Mouse (Mus musculus) intestine, embryonic 15.5 days (tissue): ENCODE measurements around the gene Lsm12. TPM values are rescaled to one million over a fixed set of nuclear protein-coding genes. Genes with fewer than 3 reads are reported as not detected.
A peak's percentile ranks its signal among the peaks of the same experiment; 100 is the strongest.

Source experiments
- ATAC-seq: fragments of 200-750 bp; cut with Nextera tagmentation; 2 replicates; pipeline ENCODE4 v1.8.0; 2017; ENCODE audit warnings: moderate TSS enrichment, moderate library complexity
- H3K27ac ChIP-seq: fragments of 300-500 bp; sonication (generic); 2 replicates; pipeline ENCODE4 v1.5.1; 2015; ENCODE audit warnings: mild to moderate bottlenecking, inconsistent platforms
- H3K27me3 ChIP-seq: fragments of 300-500 bp; sonication (generic); replicated peaks from 2 replicates; pipeline ENCODE4 v1.6.1; 2015; ENCODE audit warnings: inconsistent platforms
- H3K36me3 ChIP-seq: fragments of 300-500 bp; sonication (generic); 2 replicates; pipeline ENCODE4 v1.6.1; 2015; ENCODE audit warnings: inconsistent platforms
- H3K4me1 ChIP-seq: fragments of 300-500 bp; sonication (generic); replicated peaks from 2 replicates; pipeline ENCODE4 v1.6.1; 2015; ENCODE audit warnings: inconsistent platforms
- H3K4me2 ChIP-seq: fragments of 300-500 bp; sonication (generic); replicated peaks from 2 replicates; pipeline ENCODE4 v1.6.1; 2015; ENCODE audit warnings: mild to moderate bottlenecking, inconsistent platforms
- H3K4me3 ChIP-seq: fragments of 300-500 bp; sonication (generic); replicated peaks from 2 replicates; pipeline ENCODE4 v1.5.1; 2015; ENCODE audit warnings: inconsistent platforms
- H3K9ac ChIP-seq: fragments of 300-500 bp; sonication (generic); 2 replicates; pipeline ENCODE4 v1.6.1; 2015; ENCODE audit warnings: inconsistent platforms
- H3K9me3 ChIP-seq: fragments of 300-500 bp; sonication (generic); 2 replicates; pipeline ENCODE4 v1.6.1; 2016; ENCODE audit warnings: inconsistent platforms
- WGBS: fragments of 180-500 bp; shearing (Covaris S2); methylation state at CpG from one replicate; pipeline ENCODE4 v1.1.7; 2015; 5-methylcytosine and 5-hydroxymethylcytosine counted together
- polyA plus RNA-seq: library from polyadenylated mRNA; unstranded; fragments of >200 nt; fragmentation: Nextera tagmentation; extraction: Ambion mirVana; gene quantifications from 2 replicates; pipeline ENCODE4 v1.2.1, GENCODE M21; 2015

The Lsm12 gene
- polyA plus RNA-seq, 1 experiment from 2014 or later = 140 TPM

DNA sequence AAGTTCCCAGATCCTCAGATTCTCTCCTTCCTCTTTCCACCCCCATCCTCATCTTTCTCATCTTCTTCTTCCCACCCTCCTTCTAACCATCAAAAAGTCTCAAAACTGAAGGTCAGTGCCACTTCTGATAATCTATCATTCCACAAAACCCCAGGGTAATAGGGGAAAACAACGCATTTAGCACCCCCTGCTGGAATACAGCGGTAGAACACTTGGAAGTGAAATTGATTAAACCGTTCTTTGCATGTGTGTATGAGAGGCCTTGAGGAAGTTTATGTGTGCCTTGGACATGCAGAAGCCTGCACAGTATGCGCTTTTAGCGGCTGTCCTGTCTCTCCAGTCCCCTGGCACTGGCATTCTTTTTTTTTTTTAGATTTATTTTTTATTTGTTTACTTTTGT is 44.6 kb downstream of the Lsm12 start:
- Histone ChIP-seq H3K36me3 (no peaks in the 10 kb centered on the region), H3K9ac (no peak overlapping the region), H3K4me1 (peaks cover 10% of the 10 kb centered on the region), H3K4me3 (no peak overlapping the region), H3K27ac (no peak overlapping the region), H3K4me2 (no peak overlapping the region), H3K9me3 (no peaks in the 10 kb centered on the region), H3K27me3 (peaks cover 7% of the 10 kb centered on the region)
- no peak for ATAC-seq
- 2% methylated on average over 5 of the region's 5 CpGs for WGBS

DNA sequence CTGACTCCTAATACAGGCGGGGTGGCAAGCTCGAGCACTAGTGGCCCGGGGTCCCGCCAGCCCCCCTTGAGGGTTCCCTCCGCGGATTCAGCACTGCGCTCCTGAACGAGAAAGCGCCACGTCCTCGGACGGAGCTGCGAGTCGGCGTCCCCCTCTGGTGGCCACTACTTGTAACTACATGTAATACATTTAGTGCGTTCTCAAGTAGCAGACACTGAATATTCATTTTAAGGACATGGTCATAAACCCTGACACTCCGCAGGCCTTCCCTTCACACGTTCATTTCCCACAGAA is 46.7 kb downstream of the Lsm12 start:
- no peaks in the 10 kb centered on the region for H3K27me3 ChIP-seq
- no peaks in the 10 kb centered on the region for H3K9me3 ChIP-seq
- H3K4me2 ChIP-seq = peak overlapping the region; percentile 70
- H3K4me1 ChIP-seq = peaks cover 9% of the 10 kb centered on the region; the same call in 1 of the 2 replicates
- no peaks in the 10 kb centered on the region for H3K36me3 ChIP-seq
- H3K27ac ChIP-seq = no peak overlapping the region
- H3K9ac ChIP-seq = peak overlapping the region; percentile 40; the same call in 1 of the 2 replicates
- WGBS = under 1% methylated on average over 18 of the region's 18 CpGs
- no peak for ATAC-seq
- peak overlapping the region; percentile 17; the same call in 1 of the 2 replicates for H3K4me3 ChIP-seq

DNA sequence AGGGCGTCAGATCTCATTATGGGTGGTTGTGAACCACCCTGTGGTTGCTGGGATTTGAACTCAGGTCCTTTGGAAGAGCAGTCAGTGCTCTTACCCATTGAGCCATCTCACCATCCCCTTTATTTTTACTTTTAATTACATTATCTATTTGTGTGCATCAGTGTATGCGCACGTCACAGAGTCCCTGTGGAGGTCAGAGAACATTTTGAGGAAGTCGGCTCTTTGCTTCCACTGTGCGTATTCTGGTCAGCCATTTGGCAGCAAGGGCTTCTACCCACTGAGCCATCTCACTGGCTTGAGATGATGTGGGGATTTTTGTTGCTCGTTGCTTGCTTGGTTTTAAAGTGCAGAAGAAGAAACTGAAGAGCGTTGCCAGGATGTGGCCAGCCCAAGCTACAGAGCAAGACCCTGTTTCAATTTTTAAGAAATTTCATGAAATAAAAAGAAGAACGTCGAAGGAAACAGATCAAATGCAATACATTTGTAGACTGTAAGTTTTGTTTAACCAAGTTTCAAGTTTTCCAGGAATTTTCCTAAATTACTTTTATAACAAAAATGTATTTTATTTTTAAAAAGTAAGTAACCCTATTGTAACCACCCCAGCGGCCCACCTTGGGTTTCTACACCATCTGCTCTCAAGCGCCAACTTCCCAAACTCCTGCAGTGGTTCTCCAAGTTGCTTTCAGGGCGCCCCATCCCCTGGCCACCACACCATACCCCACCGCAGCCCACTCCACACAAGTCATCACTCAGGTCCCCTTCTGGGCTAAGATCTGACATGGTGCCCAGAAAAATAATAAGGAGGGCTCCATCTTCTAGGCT is 47.3 kb downstream of the Lsm12 start:
- Histone ChIP-seq H3K4me2 (peak overlapping the region; percentile 70), H3K4me3 (peak overlapping the region; percentile 17; the same call in 1 of the 2 replicates), H3K36me3 (no peaks in the 10 kb centered on the region), H3K4me1 (peaks cover 9% of the 10 kb centered on the region; the same call in 1 of the 2 replicates), H3K27ac (no peak overlapping the region), H3K27me3 (no peaks in the 10 kb centered on the region), H3K9ac (peak overlapping the region; percentile 40; the same call in 1 of the 2 replicates), H3K9me3 (no peaks in the 10 kb centered on the region)
- ATAC-seq = no peak
- 41% methylated on average over 13 of the region's 13 CpGs for WGBS

DNA sequence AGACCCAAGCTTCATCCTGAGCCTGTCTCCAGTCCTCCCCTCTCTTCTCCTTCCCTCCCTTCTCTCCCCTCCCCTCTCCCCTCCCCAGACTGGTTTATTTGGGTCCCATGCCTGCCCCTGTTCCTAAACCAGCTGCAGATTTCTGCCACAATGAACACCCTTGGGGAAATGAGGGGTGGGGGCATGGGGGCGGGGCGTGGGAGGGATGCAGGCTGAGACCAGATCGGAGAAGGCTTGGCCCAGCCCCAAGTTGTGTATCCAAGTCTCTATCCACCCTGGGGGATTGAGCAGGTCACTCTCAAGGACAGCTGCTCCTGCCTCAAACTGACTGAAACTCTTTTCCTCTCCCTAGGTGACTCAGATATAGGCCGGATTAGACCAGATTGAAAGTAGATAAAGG is 50.6 kb downstream of the Lsm12 start:
- peaks cover 7% of the 10 kb centered on the region; the same call in 1 of the 2 replicates for H3K4me1 ChIP-seq
- no peaks in the 10 kb centered on the region for H3K9me3 ChIP-seq
- H3K4me3 ChIP-seq = no peak overlapping the region
- H3K4me2 ChIP-seq = no peak overlapping the region
- 28% methylated on average over 4 of the region's 4 CpGs for WGBS
- no peak overlapping the region for H3K9ac ChIP-seq
- ATAC-seq = no peak
- H3K36me3 ChIP-seq = no peaks in the 10 kb centered on the region
- H3K27me3 ChIP-seq = no peaks in the 10 kb centered on the region
- no peak overlapping the region for H3K27ac ChIP-seq

DNA sequence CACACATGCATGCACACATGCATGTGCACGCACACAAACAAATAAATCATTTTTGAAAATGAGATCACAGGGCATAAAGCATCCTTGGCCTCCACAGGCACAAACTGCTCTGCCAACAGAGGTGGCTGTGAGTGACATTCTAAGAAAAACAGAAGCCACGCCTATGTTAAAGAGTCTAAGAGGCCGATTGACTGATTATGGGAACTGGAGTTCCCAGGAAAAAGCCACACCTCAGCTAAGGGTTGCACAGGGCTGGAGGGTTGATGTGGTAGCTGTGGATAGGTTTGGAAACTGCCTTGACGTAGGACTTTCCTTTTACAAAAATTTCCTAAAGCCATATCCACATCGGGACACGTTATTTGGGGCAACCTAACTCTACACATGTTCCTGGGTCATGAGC is 67.7 kb downstream of the Lsm12 start:
- no peak overlapping the region for H3K4me3 ChIP-seq
- no peak overlapping the region for H3K4me2 ChIP-seq
- 77% methylated on average over 6 of the region's 6 CpGs for WGBS
- no peaks in the 10 kb centered on the region for H3K27me3 ChIP-seq
- H3K36me3 ChIP-seq = no peaks in the 10 kb centered on the region
- no peaks in the 10 kb centered on the region for H3K4me1 ChIP-seq
- H3K9me3 ChIP-seq = no peaks in the 10 kb centered on the region
- no peak overlapping the region for H3K27ac ChIP-seq
- no peak overlapping the region for H3K9ac ChIP-seq
- no peak for ATAC-seq

DNA sequence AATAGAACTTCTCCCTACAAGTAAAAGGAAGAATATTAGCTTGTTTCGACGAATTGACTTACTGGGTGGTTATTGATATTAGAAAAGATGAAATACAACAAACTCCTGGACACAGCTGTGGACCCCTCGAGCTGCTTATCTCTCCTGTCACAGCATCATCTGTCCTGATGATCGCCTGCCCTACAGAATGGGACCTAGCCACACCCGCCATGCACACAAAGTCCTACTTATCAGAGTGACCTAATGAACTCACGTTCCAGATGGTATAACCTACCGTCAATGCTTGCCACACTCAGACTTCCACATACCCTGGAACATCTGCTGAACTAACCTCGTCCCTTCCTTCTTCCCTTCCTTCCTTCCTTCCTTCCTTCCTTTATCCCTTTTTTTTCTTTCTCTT is 68.9 kb downstream of the Lsm12 start:
- Histone ChIP-seq H3K9me3 (no peaks in the 10 kb centered on the region), H3K27ac (no peak overlapping the region), H3K27me3 (no peaks in the 10 kb centered on the region), H3K4me2 (no peak overlapping the region), H3K4me1 (no peaks in the 10 kb centered on the region), H3K4me3 (no peak overlapping the region), H3K36me3 (no peaks in the 10 kb centered on the region), H3K9ac (no peak overlapping the region)
- ATAC-seq = no peak
- 57% methylated on average over 8 of the region's 8 CpGs for WGBS

Other genes with a start within 250 kb of the Lsm12 start
- 0.13 TPM in 2 replicates for gene Sost, start 218.3 kb downstream of the Lsm12 start, polyA plus RNA-seq
- not detected in 2 replicates for gene Cfap97d1, start 201.0 kb downstream of the Lsm12 start, polyA plus RNA-seq
- gene Dusp3, start 198.3 kb downstream of the Lsm12 start, polyA plus RNA-seq = 25.6 and 26.5 TPM in 2 replicates
- 7.6 and 7.9 TPM in 2 replicates for gene Mpp3, start 156.8 kb downstream of the Lsm12 start, polyA plus RNA-seq
- gene Cd300lg, start 143.8 kb downstream of the Lsm12 start, polyA plus RNA-seq = 0.98 and 1.6 TPM in 2 replicates
- gene Mpp2, start 96.8 kb downstream of the Lsm12 start, polyA plus RNA-seq = 6.2 and 6.8 TPM in 2 replicates
- 4.5 and 6.2 TPM in 2 replicates for gene Ppy, start 84.0 kb downstream of the Lsm12 start, polyA plus RNA-seq
- 57.2 and 75.0 TPM in 2 replicates for gene Pyy, start 77.5 kb downstream of the Lsm12 start, polyA plus RNA-seq
- 24.0 and 25.6 TPM in 2 replicates for gene Nags, start 39.8 kb downstream of the Lsm12 start, polyA plus RNA-seq
- 23.8 and 26.4 TPM in 2 replicates for gene Tmem101, start 28.9 kb downstream of the Lsm12 start, polyA plus RNA-seq
- 31.1 and 33.9 TPM in 2 replicates for gene G6pc3, start 4.3 kb upstream of the Lsm12 start, polyA plus RNA-seq
- gene Hdac5, start 44.9 kb upstream of the Lsm12 start, polyA plus RNA-seq = 54.3 and 62.8 TPM in 2 replicates
- 13.1 and 13.5 TPM in 2 replicates for gene BC030867, start 63.6 kb upstream of the Lsm12 start, polyA plus RNA-seq
- gene Asb16, start 83.4 kb upstream of the Lsm12 start, polyA plus RNA-seq = 0.08 TPM in 1 of 2 replicates, not detected in the other
- gene Tmub2, start 99.6 kb upstream of the Lsm12 start, polyA plus RNA-seq = 44.3 and 48.5 TPM in 2 replicates
- 11.8 and 13.6 TPM in 2 replicates for gene Atxn7l3, start 111.3 kb upstream of the Lsm12 start, polyA plus RNA-seq
- 77.8 and 80.2 TPM in 2 replicates for gene Ubtf, start 134.4 kb upstream of the Lsm12 start, polyA plus RNA-seq
- 15.2 and 18.0 TPM in 2 replicates for gene Slc4a1, start 180.9 kb upstream of the Lsm12 start, polyA plus RNA-seq
- 8.7 and 10.8 TPM in 2 replicates for gene Rundc3a, start 208.1 kb upstream of the Lsm12 start, polyA plus RNA-seq
- gene Slc25a39, start 222.7 kb upstream of the Lsm12 start, polyA plus RNA-seq = 305 and 329 TPM in 2 replicates
- gene Grn, start 245.0 kb upstream of the Lsm12 start, polyA plus RNA-seq = 156 and 171 TPM in 2 replicates